Mouse (Mus musculus) telencephalon, adult 2 months (tissue): ENCODE data around the gene Atp8b5.
A peak's percentile ranks its signal among the peaks of the same experiment; 100 is the strongest.

ENCODE experiments used
- DNase-seq: peaks from one replicate; pipeline ENCODE4 v3.0.0-alpha.2; 2011; ENCODE audit warnings: low read depth, low spot score

The Atp8b5 gene

DNA sequence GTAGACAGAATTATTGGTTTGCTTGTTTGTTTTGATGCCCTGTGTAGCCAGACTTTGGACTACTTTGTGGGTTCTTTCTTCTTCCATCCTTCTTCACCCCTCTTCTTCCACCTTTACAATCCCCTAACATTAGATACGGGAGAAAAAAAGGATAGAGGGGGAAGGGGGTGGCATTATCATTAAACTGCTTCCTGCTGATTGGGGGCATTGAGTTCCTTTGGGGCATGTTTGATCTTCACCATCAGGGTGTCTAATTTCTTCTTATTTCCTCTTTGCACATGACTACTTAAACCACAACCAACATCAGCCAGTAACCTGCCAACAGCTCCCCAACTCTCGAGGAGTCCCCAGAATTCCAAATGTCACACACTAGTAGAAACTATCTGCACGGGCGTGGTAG lies 54.6 kb downstream of the Atp8b5 start:
- DNase-seq, result no peak

DNA sequence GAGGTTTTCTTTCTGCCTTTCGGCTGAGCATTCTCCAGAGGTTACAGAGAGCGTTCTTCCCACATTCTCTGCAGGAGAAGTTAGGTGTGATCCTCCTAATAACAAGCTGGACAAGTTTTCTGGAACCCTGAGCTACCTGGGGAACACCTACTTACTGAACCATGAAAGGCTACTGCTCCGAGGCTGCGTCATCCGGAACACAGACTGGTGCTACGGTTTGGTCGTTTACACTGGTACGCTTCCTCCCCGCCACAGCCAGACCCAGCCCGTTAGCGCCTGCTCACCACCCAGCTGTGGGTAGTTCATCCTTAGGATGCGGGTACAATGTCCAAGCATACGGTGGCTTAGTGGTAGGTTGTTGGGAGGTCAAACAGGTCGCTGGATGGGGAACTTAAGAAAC lies 55.4 kb downstream of the Atp8b5 start:
- no peak for DNase-seq

DNA sequence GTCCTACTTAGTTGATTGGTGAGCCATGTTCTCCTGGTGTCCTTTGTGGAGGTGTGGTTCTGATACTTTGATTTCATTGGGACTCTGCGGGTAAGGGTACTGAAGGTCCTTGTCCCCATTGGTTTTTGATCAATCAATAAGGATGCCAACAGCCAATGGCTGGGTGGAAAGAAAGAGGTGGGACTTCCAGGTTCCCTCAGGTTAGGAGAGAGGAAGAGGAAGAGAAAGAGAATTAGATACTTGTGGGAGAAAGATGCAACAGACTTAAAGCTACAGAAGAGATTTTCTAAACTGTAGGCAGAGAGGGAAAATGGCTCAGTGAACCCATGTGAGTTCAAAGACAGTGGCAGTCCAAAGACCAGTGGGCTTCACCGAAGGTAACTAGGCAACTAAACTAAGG lies 60.2 kb downstream of the Atp8b5 start:
- DNase-seq, result no peak

DNA sequence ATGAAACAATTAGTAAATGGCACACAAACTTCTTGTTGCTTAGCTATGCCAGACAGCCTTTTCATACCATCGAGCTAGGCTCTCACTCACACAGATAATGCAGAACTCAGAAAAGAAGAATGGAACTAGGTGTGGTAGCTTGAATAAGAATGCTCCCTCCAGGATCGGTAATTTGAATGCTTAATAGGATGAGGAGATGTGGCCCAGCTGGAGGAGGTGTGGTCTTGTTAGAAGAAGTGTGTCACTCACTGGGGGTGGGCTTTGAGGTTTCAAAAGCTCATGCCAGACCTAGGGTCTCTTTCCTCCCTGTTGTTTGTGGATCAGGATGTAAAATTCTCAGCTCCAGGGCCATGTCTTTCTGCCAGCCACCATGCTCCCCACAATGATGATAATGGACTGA lies 67.8 kb downstream of the Atp8b5 start:
- DNase-seq, result no peak

DNA sequence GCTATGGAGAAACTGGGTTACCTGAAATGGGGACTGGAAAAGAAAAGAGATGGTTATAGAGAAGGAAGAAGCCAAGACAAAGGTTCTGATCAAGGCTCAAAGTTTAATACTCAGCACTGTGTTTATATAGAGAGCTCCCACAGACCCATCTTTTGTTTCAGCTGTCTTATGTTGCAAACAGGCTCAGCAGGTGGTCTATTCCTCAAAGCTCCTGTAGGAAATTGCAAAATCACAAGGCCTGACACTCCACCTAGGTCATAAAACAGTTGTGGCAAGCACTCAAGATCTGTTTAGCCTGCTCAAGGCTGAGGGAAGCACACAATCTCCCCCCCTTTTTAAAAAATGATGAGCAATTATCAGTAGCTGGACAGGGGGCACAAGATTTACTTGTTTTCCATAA lies 69.2 kb downstream of the Atp8b5 start:
- no peak for DNase-seq

DNA sequence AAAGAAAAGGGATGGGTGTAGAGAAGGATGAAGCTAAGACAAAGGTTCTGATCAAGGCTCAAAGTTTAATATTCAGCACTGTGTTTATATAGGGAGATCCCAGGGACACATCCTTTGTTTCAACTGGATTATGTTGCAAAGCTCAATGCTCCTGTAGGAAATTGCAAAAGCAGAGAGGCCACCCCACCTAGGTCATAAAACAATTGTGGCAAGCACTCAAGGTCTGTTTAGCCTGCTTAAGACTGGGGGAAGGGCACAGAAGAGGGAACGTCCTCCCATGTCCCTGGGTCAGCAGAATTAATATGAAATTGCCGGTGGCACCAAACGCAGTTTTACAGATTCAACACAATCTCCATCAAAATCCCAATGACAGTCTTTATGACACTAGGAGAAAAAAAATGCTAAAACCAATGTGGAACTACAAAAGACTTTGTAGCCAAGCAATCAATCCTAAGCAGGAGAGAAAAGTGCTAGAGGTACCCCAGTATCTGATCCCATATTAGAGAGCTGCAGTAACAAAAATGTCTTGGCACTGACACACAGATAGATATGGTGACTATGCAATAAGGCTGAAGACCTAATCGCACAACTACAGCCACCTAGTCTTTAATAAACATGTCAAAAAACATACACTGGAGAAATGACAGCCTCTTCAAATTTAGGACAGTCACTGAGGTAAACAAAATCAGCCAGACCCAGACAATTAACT lies 73.3 kb downstream of the Atp8b5 start:
- DNase-seq, result no peak

DNA sequence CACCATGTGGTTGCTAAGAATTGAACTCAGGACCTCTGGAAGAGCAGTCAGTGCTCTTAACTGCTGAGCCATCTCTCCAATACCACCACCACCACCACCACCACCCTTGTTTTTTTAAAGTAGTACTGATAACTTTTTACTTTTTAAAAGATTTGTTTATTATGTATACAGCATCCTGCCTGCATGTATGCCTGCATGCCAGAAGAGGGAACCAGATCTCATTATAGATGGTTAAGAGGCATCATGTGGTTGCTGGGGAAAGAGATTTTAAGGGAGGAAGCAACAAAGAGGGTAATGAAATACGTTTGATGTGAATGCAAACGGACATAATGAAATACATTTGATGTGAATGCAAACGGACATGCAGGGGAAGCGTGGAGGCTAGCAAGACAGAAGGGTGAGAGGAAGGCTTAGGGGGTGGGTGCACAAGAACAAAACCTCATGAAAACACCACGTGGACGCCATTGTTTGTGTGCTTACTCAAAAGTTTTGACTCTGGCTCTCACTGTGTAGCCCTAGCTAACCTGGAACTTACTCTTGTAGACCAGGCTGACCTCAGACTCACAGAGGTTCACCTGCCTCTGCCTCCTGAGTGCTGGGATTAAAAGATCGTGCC lies 74.4 kb downstream of the Atp8b5 start:
- DNase-seq, result no peak

DNA sequence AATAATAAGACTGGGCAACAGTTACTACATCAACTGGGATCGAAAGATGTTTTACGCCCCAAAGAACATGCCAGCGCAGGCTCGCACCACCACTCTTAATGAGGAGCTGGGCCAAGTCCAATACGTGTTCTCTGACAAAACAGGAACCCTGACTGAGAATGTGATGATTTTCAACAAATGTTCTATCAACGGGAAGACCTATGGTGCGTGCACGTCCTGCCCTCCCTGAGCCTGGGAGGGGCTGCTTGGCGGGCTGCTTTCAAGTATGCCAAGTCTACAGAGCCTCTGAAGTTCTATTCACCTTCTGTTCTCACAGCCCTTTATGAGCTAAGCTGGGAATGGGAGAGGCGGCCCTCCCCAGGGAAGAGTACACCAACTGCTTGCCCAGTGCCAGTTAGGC lies 75.5 kb downstream of the Atp8b5 start:
- no peak for DNase-seq

DNA sequence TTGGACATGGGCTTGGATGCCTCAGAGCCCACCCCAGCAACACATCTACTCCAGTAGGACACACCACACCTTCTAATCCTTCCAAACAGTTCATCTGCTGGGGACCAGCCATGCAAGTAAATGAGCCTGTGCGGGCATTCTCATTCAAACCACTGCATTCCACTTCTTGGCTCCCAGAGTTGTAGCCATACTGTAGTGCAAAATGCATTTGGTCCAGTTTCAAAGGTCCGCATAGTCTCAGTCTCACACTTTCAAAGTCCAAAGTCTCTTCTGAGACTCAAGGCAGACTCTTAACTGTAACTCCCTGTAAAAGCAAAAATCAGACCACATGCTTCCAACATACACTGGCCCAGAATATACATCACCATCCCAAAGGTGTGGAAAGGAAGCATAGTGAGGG lies 78.0 kb downstream of the Atp8b5 start:
- no peak for DNase-seq

DNA sequence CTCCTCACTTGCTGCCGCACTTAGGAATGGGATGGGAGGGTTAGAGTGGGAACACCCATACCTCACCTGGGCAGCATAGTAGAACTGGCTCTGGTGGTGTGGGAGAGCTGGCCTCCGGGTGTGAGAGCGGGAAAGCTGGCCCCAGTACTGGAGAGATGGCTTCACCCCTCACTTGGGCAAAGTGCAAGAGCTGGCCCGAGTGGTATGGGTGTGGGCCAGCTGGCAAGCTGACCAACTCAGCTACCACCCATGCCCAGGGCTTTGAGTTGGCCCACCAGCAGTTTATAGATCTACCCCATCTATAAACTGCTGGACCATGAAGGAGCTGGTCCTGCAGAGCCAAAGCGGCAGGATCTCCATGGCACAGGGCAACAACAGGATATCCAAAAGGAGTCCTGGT lies 82.2 kb downstream of the Atp8b5 start:
- DNase-seq, result no peak

DNA sequence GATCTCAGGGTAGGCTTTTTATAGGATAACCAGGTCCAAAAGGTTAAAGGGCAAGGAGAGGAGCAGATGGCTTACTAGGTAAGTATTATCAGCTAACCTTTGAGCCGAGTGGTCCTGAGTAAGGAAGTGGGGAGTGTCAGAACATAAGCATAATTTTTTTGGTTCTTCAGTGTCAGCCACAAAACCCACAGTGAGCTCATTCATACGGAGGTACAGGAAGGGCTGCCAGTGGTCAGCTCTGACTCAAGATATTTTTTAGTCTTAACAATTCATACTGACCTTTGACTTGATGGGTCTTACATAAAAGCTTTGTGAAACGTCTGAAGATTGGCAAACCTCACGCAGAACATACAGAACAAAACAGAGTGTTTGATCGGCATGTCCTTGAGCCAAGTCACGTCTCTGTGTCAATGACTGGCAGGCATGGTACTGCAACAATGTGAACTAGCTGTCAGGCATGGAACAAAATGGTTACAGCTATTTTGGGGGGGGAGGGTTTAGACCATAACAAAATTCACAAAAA lies 83.1 kb downstream of the Atp8b5 start:
- no peak for DNase-seq

DNA sequence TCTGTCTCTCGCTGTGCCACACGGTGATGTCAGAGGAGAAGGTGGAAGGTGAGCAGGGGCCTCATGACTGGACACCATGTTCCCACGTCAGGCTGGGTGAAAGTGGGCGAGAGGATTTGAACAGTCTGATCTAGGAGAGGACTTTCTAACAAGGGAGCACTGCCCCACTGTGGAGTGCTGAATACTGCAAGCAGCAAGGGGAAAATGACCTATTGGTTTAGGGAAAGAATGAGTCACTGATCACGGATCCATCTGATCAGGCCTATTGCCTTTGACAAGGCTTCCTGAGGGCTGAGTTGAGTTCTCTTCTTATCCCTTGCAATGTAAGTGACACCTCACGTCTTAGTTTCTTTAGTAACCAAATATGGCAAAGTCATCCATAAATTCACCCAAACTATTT lies 86.7 kb downstream of the Atp8b5 start:
- DNase-seq, result no peak

DNA sequence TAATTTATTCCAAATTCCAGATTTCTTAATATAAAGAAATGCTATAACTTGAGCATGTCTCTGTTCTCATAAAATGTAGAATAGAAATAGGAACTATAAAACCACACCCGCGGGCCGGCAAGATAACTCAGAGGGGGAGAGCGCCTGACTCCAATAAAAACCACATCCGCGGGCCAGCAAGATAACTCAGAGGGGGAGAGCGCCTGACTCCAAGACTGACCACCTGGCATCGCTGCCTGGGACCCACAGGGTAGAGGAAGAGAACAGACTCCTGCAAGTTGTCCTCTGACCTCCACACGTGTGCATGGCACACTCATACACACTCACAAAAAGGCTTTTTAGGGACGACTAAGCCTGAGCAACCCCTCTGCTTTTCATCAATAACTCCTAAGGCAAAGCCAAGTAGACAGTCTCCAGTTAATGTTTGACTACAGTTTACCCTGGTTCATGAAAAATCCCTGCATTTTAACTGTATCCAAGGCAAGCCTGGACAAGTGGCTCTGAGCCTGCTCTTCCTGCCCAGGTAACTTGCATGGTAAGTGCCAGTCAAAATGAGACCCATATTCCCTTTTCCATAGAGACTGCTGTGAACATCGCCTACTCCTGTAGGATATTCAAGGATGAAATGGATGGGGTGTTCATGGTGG lies 98.1 kb downstream of the Atp8b5 start:
- no peak for DNase-seq

DNA sequence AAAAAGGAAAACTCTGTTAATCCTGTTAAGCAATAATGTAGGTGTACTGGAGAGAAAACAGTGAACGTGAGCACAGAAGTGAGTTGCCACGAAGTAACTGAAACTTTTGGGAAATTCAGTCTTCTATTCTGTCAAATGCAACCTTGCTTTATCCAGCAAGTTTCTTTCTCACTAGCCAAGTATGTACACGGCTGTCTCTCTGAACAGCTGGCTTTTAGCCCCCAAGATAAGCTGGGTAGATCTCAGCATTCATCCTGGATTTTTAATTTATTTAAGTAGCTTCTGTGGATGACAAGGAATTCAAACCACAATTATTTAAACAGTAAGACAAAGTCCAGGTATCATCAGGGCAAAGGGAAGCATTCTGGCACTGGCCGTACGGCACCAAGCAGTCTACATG lies 100.3 kb downstream of the Atp8b5 start:
- no peak for DNase-seq

DNA sequence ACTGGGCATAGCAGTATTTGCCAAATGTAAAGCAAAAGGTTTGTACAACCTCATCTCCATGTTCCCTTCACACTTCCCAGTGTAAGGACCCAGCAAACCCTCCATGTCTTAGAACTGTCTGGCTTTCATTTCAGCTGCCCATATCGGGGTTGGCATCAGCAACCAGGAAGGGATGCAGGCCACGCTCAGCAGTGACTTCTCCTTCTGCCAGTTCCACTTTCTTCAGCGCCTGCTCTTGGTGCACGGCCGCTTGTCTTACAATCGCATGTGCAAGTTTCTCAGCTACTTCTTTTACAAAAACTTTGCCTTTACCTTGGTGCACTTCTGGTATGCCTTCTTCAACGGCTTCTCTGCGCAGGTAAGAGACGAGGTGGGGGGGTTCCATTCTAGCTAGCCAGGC lies 100.8 kb downstream of the Atp8b5 start:
- no peak for DNase-seq

DNA sequence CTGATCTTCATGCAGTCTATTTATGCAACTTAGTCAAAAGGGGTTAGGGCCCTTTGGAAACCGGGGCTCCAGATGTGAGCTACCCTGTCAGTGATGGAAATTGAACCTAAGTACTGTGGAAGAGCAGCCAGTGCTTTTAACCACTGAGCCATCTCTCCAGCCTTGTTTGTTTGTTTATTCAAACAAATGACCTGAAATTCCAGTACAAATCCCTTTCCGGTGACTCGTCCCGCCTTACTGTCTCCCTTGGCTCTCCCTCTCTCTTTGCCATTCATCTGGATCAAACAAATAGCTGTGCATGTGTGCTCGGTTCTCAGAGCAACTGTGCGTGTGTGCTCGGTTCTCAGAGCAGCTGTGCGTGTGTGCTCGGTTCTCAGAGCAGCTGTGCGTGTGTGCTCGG lies 104.4 kb downstream of the Atp8b5 start:
- DNase-seq, result no peak

DNA sequence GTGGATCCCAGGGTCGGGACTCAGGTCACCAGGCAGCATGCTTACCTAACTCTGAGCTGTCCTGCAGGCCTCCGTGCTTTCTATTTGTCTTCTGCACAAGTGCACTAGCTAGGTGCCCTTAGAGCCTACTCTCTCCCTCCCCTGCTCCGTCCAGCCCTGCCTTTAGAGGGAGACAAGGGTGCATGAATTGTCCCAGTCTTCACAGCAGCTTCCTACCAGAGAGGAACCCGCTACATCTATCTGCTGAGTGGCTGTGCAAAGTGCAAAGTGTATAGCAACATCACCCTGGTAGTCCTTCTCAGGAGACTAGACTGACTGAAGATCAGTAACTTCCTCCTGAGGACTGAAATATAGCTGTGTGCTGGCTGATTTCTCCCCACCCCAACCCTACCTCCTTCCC lies 105.2 kb downstream of the Atp8b5 start:
- no peak for DNase-seq

DNA sequence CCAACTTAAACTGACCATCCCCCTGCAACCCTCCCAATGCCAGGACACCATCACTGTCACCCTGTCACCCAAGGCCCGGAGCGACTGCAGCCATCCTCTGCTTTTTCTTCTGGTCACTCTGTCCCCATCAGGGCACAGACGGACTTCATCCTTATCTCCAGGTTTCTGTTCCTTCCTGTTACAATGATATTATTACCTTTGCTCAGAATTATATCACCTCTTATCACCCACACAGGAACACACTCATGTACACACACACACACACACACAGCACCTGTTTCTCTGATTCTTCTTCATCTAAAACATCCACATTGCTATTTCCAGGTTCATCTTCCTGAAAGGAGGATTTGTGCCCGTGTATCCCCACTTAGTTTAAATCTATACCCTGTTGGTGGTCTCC lies 107.3 kb downstream of the Atp8b5 start:
- no peak for DNase-seq

DNA sequence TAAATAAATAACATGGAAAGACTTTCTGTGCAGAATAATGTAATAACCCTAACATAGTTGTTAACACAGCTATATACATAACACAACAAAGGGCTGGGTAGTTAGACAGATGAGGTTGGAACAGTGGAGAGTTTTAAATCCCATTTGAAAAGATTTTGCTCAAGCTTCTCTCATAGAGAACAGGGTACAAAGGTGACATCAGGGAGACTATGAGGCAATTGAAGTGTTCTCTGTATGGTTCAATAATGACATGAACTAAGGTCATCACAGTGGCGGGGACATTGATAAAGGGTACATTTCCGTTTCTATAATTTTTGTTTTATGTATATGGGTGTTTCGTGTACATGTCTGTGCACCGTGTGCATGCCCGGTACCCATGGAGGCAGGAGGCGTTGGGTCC lies 112.6 kb downstream of the Atp8b5 start:
- no peak for DNase-seq

DNA sequence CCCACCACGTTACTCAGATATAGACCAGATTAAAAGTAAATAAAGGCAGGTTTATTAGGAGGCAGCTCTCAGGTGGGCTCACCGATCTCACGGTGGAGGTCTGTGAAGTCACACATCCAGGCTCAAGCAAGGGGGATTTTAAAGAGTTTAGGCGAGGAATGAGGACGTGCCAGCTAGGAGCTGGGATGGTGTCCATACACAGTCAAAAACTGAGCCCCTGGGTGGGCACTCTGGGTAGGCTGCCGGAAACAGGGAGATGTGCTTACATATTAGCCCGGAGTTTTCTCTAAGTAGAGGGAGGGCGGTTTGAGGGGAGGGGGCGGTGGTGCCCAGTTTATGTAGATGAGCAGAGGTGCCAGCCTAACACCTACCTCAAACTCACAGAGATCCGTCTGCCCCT lies 114.0 kb downstream of the Atp8b5 start:
- DNase-seq, result no peak

DNA sequence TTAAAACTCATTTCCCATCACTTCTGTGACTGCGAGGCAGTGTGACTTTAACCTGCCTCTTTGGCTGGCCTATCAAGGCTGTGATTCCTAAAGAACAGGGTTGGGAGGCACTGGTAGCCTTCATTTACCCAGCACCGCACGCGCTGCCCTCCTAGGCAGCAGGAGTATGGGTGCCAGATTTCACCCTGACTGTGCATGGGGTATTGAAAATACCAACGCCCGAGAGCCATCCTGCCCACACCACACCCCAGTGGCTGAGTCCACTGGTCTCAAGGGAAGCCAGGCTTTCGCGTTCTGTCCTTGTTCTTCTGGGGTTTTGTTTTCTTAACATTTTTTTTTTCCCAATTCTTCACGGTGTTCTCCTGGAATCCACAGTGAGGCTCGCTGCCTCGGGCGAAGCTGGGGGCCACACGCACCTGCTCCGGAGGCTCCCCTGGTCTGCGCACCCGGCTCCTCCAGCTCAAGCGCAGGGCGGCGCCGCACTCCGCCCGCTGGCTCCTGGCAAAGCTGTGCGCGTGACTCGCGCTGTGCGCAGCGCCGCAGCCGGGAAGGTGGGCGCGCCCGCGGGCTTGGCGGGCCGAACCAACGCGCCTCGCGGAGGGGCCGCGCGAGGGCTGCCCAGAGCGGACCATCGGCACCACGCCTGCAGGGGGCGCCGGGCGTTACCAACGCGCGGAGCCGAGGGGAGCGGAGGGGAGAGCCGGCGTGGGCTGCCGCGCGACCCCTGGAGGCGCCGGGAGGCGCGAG lies 114.6 kb downstream of the Atp8b5 start, which contains the start of gene Rusc2:
Gene Rusc2, plus strand, starts transcription at position 572 of the 747 bp plus-strand sequence.
- peak; percentile 82 for DNase-seq
